Mouse (Mus musculus): ENCODE results near the gene Olfr311.
A peak's percentile ranks its signal among the peaks of the same experiment; 100 is the strongest.

Gene Olfr311

DNA sequence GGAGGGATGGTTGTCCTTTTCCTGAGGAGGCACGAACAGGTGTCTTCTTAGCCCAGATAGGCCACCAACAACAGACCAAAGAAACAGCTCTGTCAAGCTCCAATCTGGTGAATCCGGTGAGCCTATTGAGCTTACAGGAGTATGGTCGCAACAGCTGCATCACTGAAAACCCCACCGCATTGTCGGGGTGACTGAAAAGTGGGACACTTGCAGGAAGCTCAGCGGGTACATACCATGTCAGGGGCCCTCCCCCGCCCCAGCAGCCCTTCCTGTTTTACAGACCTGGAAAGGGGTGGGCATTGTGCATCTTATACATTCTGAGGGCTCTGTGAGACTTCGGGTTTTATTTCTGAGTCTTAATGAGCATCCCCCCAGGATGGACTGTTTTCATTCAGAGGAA lies 44.7 kb downstream of the Olfr311 start:
- DNase-seq, result no peak

DNA sequence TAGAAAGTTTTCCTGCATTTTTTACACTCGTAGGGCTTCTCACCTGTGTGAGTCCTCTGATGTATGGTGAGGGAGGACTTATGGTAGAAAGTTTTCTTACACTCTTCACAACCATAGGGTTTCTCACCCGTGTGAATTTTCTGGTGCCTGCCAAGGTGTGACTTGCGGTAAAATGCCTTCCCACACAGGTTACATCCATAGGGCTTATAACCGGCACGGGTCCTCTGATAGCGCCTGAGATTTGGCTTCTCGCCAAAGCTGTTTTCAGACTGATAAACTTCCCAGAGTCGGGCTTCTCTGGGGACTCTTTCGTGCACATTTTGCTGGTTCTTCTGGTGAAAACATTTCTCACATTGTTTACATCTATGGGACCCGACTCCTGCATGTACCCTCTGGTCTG lies 51.5 kb downstream of the Olfr311 start:
- peak; percentile 64 for DNase-seq

Data from heart, adult 11 months (tissue).